Mouse (Mus musculus) mouse embryonic stem cell (cell line): ENCODE measurements around the gene Gm10073.
"Not testable (repeated sequence)": the region's sequence is repeated elsewhere in the genome, so short reads cannot be mapped to it uniquely, and the experiment has no call there.

ENCODE experiments used
- in situ Hi-C, 2 experiments: fragments of 300-500 bp; cut with MboI; formaldehyde crosslinking; loops; 1 replicate in 1 of 2; 3 replicates in 1 of 2; pipeline ENCODE4 v1.14.3; 2019 to 2020; ENCODE audit warnings: low sequenced_read_pairs in 2 of 2, low pct_unique_long_range_greater_than_20kb in 1 of 2, mixed read lengths in 1 of 2; ENCODE audit not compliant: unreplicated experiment in 1 of 2

Gene Gm10073

DNA sequence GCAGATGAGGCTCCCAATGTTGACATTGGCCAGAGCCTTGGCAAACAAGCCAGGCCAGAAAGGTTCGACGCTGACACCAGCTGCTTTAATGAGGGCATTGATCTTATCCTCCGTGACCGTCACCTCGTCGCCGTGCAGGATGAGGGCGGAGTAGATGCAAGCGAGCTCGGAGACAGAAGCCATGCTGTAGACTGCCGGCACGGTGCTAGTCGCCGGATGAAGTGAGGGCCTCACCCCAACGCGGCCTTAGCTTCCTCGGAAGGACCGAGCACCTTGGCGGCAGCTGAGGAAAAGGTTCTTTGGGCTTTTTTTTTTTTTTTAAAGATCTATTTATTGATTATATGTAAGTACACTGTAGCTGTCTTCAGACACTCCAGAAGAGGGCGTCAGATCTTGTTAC lies at the start of gene Gm10073:
Gene Gm10073 (minus strand): TSS at position 294 of the 400 bp plus-strand sequence.
- in situ Hi-C loops, result loop anchor here in 1 of 2 experiments (25.0 kb wide), 1 partner anchor 289 kb away; the partner anchor contains the start of gene Has3

DNA sequence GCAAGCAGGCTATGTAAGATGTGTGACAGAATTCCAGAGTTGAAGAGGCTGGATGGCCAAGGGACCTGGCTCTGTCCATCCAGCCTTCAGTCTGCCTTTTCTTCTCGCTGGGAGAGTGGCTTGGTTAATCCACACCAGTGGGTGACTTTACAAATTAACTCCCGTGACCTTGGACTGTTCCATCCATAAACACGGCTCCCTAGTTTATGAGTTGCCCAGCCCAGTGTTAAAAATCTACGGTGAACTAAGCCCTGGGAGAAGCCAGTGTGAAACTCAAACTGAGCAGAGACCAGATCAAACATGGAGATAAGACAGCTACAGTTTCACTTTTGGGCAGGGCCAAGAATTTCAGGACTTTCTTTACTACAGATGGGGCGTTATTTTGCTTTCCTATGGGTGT lies 49.8 kb upstream of the Gm10073 start:
- in situ Hi-C loops, result no loop called here

DNA sequence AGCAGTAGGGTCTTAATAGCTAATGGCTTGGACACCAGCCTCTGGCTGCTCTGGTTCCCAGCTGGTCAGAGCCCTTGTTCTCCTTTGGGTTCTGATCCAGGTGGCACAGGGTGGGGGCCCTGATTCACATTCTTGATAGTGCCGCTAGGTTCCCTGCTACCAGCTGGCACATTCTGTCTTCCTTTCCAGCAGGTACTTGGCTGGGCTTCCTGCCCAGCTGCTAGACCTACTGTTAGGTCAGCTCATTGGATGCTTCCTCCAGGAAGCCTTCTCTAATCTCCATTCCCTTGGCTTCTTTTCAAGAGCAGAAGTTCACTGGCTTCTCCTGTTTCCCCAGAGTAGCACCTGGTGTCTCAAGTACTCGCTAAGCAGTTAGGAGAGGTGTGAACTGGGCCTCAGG lies 47.2 kb upstream of the Gm10073 start:
- in situ Hi-C loops, result no loop called here

DNA sequence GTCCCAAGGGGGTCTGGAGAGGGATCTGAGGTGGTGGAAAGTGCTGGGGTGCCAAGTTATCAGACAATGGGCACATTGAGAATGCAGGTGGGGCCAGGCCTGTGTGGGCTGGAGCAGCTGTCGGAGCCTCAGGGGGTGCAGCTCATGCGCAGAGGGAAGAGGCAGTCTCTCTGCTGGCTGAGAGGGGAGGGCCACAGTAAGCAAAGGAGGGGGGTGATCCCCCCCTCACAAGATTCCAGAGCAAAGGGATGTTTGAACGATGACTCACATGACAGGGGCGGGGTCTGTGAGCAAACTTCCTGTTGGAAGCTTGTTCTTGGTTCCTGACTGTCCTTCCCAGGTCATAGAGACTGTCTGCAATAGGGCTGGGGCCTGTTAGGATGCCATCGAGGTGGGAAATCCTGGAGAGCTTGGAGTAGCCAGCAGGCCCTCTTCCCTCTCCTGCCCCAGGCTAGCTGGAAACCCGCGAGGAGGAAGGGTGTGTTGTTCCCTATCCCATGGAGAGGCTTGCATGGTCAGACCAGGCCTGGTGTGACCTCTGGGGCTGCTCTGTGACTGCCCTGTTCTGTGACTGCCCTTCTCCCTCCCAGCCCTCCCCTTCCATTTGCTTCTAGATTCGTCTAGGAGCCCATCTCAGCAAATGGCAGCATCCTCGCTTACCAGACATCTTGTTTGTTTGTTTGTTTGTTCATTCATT lies 46.4 kb upstream of the Gm10073 start:
- in situ Hi-C loops, result no loop called here

DNA sequence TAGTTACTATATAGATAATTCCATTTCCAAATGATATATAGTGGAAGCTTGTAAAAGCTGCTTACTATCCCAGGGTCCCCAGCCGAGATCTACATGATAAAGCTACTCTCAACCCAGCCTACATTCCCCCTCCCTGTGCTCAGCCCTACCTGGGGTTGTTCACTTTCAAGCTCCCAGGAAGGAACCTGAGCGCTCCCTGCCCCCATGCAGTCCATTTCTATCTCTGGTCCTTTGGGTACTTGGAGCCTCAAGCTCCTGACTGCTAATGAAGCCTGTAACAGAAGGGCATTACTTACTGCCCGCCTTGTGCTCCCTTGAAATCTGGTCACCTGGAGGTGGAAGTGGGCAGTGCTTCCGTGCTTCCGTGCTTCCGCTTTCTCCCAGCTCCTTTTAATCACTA lies 45.1 kb upstream of the Gm10073 start:
- in situ Hi-C loops, result no loop called here

DNA sequence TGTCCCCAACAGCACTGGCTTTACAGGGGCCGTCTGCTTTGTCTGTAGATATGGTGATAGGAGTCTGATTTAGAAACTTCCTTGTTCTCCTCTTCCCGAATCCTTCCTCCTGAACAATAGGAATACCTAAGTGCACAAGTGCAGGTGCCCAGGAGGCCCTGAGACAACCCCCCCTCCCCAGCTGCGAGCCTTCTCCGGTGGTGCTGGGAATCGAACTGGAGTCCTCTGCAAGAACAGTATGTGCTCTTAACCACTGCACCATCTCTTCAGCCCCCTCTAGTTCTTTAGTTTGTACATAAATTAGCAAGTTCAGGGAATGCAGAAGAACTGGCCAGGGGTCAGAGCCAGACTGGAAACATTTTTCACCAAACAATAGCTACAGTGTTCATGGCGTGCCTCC lies 44.6 kb upstream of the Gm10073 start:
- in situ Hi-C loops, result no loop called here

DNA sequence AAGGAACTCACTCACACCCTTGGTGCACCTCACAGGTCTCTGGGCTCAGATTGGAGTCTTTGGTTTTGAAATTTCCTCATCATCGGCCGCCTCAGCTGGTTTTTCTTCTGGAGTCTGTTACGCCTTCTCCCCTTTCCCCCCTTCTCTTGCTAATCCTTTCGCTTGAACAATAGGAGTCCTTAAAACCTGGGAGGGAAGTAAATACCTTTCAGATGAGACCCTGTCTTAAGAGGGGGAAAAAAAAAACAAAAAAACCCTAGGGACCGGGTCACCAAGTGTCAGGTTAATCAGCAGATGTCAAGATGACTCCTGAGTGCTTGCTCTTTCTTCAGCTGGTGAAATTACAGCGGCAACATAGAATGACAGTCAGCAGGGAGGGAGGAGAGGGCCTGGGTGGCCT lies 43.9 kb upstream of the Gm10073 start:
- in situ Hi-C loops, result no loop called here

DNA sequence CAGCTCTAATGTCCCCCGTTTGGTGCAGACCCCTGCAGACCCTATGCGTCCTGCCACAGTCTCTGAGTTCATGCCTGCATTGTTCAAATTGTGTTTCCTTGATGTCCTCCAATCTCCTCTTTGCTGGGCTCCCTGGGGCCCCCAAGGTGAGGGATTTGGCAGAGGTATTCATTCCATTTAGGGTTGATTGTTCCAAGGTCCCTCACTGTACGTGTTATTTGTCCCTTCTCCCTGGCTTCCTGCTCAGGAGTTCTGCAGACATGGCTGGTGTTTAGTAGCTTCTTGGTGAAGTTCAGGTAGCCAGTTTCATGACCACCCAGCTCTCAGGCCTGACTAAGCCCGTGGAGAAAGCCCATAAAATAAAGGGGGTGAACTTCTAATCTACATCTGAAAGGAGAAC lies 43.4 kb upstream of the Gm10073 start:
- in situ Hi-C loops, result no loop called here

DNA sequence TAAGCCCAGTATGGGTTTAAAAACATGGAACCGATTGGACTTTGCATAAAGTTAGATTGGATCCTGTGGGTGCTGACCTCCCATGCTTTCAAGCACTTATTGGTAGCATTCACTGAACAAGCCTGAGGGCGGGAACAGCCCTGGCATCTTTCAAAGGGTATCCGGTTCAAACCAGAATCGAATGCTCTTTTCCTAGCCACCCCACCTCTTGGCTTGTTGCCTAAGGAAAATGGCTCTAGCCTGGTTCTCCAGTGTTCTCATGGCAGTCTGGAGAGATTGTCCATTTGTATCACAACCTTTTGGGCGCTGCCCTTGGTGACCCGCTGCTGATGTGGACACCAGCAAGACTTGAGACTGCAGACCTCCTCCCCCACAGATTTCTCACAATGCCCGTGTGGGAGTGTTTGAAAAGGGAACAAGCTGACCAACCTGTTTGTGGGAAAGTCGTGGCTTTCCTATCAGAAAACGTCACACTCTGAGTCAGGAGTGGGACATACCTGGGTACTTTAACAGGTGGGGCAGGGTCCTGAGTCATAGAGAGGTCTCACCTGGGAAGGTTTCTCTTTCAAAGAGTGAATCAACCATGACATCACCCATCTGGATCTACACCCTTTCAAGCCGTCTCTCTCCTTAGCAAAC lies 42.5 kb upstream of the Gm10073 start:
- in situ Hi-C loops, result no loop called here

DNA sequence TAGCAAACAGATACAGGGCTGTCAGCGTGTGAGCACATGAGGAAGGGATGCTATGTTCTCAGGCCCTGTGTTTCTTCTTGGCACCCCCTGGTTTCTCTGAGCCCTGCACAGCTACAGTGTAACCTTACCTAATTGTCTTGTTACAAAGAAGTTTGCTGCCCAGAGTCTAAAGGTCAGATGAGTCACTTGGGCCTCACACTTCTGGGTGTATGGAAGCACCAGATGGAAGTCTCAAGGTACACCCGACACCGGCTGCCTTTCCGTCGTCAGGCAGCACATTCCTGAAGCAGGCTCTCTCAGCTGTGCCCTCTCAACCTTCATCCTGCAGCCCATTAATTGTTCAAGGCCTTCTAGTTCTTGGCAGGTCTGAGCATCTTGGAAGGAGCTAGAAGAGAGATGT lies 41.4 kb upstream of the Gm10073 start:
- in situ Hi-C loops, result no loop called here

DNA sequence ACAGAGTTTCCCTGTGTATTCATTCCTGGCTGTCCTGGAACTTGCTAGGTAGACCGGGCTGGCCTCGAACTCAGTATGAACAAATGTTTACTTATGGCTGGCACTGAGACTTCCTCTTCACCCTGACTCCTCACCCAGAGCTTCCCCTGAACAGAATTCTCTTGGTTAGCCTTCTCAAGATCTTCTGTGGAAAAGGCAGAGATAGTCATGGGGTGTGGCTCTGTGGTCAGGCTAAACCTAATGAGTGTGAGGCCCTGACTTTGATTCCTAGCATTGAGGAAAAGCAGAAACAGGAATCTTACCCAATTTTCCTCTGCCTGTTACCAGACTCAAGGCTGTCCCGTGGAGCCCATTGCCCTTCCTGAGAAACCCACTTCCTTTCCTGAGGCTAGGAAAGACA lies 38.8 kb upstream of the Gm10073 start:
- in situ Hi-C loops, result no loop called here

DNA sequence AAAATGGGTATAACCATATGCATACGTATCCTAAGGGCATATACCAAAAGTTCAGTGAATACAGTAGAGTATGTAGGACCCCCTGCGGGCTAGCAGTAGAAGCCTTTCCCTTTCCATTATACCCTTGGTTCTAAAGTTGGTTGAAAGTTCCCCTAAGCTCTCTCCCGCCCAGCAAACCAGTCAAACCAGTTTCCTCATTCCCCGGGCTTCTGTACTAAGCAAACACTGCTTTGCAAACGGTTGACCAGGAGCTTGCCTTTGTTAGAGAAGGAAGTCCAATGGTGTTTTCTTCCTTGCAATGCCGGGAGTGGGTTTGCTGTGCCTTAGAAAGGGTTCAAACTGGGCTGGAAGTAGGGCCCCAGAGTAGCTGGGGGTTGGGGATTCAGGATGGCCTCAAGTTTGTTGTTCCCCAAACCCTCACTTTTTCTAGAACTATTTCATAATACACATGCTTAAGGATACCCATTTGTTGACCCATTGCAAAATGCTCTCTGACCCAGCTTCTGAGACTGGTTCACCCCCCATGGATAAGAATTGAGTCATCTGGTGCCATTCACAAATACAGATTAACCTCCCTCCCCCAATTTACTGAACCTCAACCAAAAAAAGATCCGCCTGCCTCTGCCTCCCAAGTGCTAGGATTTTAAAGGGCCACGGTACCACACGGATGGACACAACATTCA lies 37.8 kb upstream of the Gm10073 start:
- in situ Hi-C loops, result no loop called here

DNA sequence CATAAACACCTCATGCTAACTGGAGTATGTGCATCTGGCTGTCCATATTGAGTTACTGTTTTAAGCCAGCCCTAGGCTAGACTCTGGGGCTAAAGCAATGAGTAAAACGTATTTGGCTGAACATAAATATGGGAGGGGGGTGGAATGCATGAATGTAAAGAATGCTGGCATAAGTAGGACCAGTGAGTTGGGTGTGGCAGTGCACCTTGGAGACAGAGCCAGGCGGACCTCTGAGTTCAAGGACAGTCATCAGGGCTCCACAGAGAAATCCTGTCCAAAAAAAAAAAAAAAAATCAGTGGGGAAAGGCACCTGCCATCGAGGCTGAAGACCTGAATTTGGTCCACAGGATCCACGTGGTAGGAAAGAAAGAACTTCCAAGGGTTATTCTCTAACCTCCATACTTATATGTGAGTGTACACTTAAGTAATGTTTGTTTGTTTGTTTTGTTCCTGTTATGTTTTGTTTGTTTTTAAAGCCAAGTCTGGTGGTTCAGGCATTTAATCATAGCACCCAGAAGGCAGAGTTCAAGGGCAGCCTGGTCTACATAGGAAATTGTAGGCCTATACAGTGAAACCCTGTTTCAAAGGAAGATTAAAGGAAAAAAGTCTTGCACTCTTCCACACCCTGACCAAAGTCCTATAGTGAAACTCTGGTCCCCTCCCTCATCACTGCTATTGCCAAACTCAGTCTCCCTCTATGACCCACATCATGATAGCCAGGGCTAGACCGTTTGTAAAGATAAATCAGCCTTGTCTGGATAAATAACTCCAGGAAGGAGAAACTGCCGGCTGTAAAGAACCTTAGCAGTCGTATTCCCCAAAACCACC lies 36.0 kb upstream of the Gm10073 start:
- in situ Hi-C loops, result no loop called here

DNA sequence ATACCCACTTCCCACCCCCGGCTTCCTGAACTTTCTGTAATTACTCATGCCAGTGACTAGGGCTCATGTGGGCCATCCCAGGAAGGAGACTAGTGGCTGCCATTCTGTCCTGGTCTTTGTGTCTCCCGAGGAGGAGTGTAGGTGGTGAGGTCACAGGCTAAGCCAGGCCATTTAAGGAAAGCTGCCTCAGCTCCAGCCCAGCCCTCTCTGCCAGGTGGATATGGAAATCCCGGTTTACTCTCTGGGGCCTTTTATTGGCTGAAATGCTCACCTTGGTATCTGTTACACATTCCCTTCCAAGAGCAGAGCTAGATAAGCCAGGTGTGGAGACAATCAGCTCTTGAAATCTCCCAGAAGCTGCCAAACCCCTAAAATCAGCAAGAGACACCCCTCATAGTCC lies 35.2 kb upstream of the Gm10073 start:
- in situ Hi-C loops, result no loop called here

DNA sequence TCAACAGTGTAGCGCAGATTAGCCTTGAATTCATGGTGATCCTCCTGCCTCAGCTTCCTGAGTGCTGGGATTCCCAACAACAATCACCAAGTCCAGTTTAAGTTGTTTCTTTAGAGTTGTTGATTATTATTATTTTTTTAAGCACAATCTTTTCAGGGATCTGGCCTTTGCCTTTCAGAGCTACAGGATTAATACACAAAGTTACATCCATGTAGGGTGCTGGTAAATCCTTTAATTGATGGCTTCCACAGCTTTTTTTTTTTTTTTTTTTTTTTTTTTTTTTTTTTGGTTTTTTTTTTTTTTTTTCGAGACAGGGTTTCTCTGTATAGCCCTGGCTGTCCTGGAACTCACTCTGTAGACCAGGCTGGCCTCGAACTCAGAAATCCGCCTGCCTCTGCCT lies 34.5 kb upstream of the Gm10073 start:
- in situ Hi-C loops, result not testable (repeated sequence)

DNA sequence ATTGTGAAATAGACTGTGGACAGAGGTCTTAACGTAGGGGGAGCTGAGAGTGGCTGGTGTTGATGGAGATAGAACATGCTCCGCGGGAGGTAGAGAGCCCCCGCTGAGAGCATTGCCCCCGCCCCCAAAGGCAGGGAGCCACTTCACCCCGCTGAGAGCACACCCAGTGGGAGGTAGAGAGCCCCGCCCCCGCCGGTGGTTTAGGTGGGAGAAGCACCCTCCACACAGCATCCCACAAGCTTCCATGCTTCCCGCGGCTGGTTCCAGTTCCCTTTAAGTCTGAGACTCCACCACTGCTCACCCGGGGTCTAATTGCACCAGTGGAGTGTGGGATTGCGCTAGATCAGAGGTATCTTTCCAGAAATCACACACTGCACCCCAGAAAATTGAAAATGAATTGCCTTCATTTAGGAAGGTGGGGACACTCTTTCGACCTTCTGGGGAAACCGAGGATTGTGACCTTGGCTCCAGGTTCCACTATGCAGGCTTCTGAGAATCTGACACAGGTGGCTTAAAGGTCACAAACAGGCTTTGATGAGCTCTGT lies 33.4 kb upstream of the Gm10073 start:
- in situ Hi-C loops, result no loop called here

DNA sequence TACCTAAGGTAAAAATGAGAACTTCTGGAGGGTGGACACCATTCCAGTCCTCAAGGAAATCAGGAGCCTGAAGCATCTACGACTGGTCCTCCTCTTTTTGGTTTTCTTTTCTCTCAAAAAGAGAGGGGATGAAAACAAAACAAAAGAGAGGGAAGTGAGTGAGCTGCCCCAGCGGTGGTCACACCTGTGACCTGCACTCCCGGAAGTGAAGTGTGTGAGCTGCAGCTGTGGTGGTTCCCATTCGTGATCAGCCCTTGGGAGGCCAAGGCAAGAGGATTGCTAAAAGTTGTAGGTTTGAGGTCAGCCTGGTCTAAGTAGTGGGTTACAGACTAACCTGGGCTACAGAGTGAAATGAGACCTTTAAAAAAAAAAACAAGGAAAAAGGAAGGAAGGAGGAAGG lies 32.9 kb upstream of the Gm10073 start:
- in situ Hi-C loops, result no loop called here

DNA sequence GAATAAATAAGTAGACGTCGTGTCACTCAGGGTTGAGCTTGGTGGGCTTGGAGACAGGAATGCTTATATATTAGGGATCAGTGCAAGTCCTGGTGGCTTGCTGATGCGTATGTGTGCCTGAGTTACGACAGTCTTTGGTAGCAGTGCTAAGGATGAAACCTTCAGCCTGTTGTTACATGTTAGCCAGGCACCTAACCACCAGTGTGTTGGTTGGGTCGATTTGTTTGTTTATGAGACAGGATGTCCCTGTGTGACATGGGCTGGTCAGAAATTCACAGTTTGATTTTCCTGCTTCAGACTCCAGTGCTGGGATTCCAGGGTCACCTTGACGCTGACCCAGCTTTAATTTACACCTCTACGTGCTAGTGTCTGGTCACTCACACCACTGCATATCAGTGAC lies 32.4 kb upstream of the Gm10073 start:
- in situ Hi-C loops, result no loop called here

DNA sequence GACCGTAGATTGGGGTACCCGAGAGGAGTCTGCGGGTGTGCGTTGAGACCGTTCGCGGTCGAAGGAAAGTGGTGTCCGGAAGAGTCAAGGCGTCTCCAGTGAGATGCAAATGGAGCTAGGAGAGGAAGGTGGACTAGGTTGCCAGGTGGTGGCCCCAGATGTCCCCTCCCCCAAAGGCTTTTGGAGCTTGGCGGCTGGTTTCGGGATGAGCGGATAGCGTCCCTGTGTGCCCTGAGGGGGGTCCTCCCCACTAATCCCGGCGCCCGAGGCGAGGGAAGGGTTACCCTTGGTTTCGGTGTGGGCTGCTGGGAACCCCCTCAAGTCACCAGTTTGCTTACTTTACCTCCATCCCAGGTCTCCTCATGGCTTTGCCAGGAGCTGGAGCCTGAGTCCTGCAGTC lies 30.7 kb upstream of the Gm10073 start:
- in situ Hi-C loops, result no loop called here
